Mouse (Mus musculus) heart, adult 2 months (tissue): ENCODE data around the gene Mcee.

Source experiments
- CTCF ChIP-seq: fragments of 200-600 bp; IDR thresholded peaks from 2 replicates; pipeline ENCODE4 v1.8.1; 2022; ENCODE audit warnings: antibody characterized with exemption, mild to moderate bottlenecking, moderate library complexity
- EP300 ChIP-seq: fragments of 200-500 bp; IDR thresholded peaks from 2 replicates; pipeline ENCODE4 v1.6.1; 2011; ENCODE audit warnings: low read depth, low read length, control low read depth; ENCODE audit not compliant: insufficient read depth
- POLR2A ChIP-seq: fragments of 200-500 bp; IDR thresholded peaks from 2 replicates; pipeline ENCODE4 v1.6.1; 2011; ENCODE audit warnings: mild to moderate bottlenecking, low read depth, low read length, control low read depth; ENCODE audit not compliant: insufficient read depth

DNA sequence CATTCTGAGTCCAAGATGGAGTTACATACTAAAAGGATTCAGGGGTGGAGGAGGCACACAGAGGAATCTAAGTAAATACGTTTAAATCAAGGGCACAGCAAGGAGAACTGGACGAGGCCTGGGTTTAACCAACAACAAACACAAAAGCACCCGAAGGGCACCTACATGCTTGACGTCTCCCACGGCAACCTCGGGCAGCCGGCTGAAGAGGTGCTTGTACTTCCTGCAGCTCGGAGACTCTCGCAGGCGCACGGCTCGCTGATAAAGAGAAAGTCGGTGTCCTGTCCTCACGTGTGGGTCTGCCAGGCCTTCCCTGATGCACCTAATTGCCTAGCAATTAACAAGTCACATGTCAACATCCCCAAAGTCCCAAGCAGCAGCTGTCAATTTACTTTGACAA, 38.2 kb upstream of the Mcee start:
- TF ChIP-seq CTCF: no peak
- TF ChIP-seq POLR2A: no peak
- TF ChIP-seq EP300: no peak
